Mouse (Mus musculus) T-helper 17 cell (primary cell): ENCODE measurements around the gene Tspan31.

Experiments used
- in situ Hi-C, 2 experiments: fragments of 300-600 bp; cut with MboI, MseI; formaldehyde crosslinking; loops; 1 replicate in 1 of 2; 2 replicates in 1 of 2; pipeline ENCODE4 v1.15.1; 2025; ENCODE audit warnings: high pct_unique_total_duplicates in 2 of 2

The Tspan31 gene

GRCm38 (mm10) chr10:127068360-127069038, 1.6 kb downstream of the Tspan31 start:
- in situ Hi-C loops: loop anchor here in 1 of 2 experiments (10.0 kb wide), 1 partner anchor 606 kb away; no protein-coding TSS in a partner anchor

GRCm38 (mm10) chr10:127066519-127067018, 3.5 kb downstream of the Tspan31 start:
- in situ Hi-C loops: loop anchor here in 1 of 2 experiments (10.0 kb wide), 1 partner anchor 608 kb away; no protein-coding TSS in a partner anchor

DNA sequence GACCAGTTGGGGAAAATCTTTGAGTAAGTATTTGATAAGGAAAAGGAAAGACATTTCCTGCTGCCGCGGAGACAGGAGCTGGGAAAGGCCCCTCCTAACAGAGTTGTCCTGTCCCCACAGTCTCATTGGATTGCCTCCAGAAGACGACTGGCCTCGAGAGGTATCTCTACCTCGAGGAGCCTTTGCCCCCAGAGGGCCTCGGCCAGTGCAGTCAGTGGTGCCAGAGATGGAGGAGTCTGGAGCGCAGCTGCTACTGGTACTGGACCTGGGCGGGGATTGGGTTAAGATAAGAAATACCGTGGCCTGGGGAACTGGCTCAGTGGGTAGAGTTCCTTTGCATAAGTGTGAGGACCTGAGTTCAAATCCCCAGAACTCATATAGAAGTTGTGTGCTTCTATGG, 4.1 kb downstream of the Tspan31 start:
- in situ Hi-C loops: loop anchor here in 1 of 2 experiments (10.0 kb wide), 1 partner anchor 609 kb away; no protein-coding TSS in a partner anchor

- in situ Hi-C loops: loop anchor here in 1 of 2 experiments (10.0 kb wide), 1 partner anchor 611 kb away; no protein-coding TSS in a partner anchor
These were observed 5.9 kb downstream of the Tspan31 start for GRCm38 (mm10) chr10:127063913-127064870.

- in situ Hi-C loops: loop anchor here in 1 of 2 experiments (10.0 kb wide), 1 partner anchor 611 kb away; no protein-coding TSS in a partner anchor
These were observed 6.7 kb downstream of the Tspan31 start, which contains the start of gene Cdk4 for GRCm38 (mm10) chr10:127063239-127063872. Gene Cdk4 (plus strand): TSS chr10:127063534.

GRCm38 (mm10) chr10:127062503-127062902, 7.6 kb downstream of the Tspan31 start:
- in situ Hi-C loops: loop anchor here in 1 of 2 experiments (10.0 kb wide), 1 partner anchor 612 kb away; no protein-coding TSS in a partner anchor

- in situ Hi-C loops: loop anchor here in 1 of 2 experiments (10.0 kb wide), 1 partner anchor 613 kb away; no protein-coding TSS in a partner anchor
These were observed 8.0 kb downstream of the Tspan31 start for GRCm38 (mm10) chr10:127062101-127062500.

DNA sequence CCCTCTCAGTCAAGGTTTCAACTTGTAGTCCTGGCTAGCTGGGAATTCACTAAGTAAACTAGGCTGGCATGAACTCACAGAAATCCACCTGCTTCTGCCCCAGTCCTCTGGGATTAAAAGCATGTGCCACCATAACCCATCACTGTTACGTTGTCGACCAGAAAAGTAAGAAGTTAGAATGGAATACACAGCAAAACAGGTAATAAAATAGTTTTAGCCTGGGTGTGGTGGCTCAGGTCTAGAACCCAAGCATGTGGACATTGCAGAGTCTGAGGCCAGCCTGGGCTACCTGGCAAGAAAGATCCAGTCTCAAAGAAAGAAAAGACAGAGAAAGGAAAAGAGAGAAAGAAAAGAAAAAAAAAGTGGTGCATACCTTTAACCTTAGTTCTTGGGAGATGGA, 8.6 kb downstream of the Tspan31 start:
- in situ Hi-C loops: loop anchor here in 1 of 2 experiments (10.0 kb wide), 1 partner anchor 613 kb away; no protein-coding TSS in a partner anchor

- in situ Hi-C loops: loop anchor here in 1 of 2 experiments (10.0 kb wide), 1 partner anchor 614 kb away; no protein-coding TSS in a partner anchor
These were observed 9.0 kb downstream of the Tspan31 start for GRCm38 (mm10) chr10:127061085-127061484.

GRCm38 (mm10) chr10:127059968-127060916, 9.8 kb downstream of the Tspan31 start, which contains the start of gene March9:
Gene March9 (minus strand): TSS chr10:127060184.
- in situ Hi-C loops: loop anchor here in 1 of 2 experiments (10.0 kb wide), 1 partner anchor 615 kb away; no protein-coding TSS in a partner anchor

- in situ Hi-C loops: no loop called here
These were observed 10.7 kb downstream of the Tspan31 start for GRCm38 (mm10) chr10:127059174-127059967.

GRCm38 (mm10) chr10:127058708-127059107, 11.4 kb downstream of the Tspan31 start:
- in situ Hi-C loops: no loop called here

- in situ Hi-C loops: no loop called here
These were observed 11.9 kb downstream of the Tspan31 start for GRCm38 (mm10) chr10:127058161-127058560.

DNA sequence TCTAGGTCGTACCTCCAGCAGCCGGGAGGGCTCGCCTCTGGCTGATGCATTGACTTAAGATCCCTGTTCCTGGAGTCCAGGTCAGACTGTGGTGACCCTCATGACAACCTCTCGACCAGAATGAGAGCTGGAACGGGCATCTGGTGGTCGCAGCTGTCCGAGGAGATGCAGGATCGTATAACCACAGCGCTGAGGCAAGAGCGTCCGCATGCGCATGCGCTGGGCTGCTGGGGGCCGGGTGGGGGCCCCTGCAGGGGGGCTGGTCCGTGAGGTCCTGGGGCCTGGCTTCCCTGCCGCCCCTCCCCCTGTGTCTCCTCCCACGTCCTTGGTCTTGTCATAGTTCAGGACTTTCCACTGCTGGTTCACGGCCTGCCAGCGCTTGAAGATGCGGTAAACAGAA, 13.6 kb downstream of the Tspan31 start:
- in situ Hi-C loops: no loop called here

GRCm38 (mm10) chr10:127055406-127055805, 14.7 kb downstream of the Tspan31 start:
- in situ Hi-C loops: no loop called here

DNA sequence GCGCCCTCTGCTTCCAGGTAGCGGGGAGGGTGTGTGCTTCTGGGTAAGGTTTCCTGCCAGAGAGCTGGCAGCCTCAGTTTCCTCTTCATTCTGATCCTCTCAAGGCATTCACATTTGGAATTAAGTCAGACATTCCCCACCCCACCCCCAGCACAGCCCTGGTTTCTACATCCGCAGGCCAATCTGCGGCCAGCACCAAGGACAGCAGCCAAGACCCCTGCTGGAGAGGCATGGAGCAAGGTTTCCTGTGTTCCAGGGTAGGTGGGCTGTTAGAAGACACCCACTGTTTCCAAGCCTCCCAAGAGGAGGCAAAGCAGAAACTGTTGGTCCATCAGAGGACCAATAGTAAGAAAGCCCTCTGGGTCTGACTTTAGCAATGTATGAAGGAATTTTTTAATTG, 15.4 kb downstream of the Tspan31 start:
- in situ Hi-C loops: no loop called here

DNA sequence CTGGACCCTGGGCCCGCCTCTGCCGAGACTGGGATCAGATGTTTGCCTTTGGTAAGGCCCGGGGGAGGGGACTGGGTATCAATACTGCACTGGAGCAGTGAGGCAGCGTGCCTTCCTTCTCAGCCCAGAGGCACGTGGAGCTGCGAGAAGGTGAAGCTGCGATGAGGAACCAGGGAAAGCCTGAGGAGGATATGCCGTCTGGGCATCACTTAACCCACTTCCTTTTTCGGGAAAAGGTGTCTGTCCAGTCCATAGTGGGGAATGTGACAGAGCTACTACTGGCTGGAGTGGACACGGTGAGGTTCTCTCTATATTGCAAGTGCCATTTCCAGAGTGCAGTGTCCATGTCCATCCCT, 20.0 kb downstream of the Tspan31 start:
- in situ Hi-C loops: no loop called here

DNA sequence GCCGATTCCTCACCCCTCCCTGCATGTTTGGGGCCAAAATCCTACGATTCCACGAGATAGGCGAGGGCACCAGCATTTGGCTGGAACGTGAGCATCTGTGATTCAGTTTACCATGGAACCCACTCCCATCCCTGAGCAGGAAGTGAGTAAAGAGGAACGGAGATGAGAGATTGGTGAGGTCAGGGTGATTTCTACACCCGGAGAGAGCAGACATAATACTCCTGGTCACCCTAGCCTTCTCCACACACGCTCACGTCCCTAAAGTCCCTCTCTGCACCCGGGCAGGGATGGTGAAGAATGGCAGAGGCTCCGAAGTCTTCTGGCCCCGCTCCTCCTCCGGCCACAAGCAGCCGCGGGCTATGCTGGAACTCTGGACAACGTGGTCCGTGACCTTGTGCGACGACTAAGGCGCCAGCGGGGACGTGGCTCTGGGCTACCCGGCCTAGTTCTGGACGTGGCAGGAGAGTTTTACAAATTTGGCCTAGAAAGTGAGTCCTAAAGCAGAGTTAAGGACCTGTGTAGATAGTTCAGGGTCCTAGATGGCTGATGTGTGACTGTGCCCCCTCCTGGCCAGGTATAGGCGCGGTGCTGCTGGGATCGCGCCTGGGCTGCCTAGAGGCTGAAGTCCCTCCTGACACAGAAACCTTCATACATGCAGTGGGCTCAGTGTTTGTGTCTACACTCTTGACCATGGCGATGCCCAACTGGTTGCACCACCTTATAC, 20.5 kb downstream of the Tspan31 start:
- in situ Hi-C loops: no loop called here
